Mouse (Mus musculus) cerebellum, adult 11 months (tissue): ENCODE measurements around the gene Dhrs7.
A peak's percentile ranks its signal among the peaks of the same experiment; 100 is the strongest.
"Not testable (repeated sequence)": the region's sequence is repeated elsewhere in the genome, so short reads cannot be mapped to it uniquely, and the experiment has no call there.

Experiments
- DNase-seq: peaks from one replicate; pipeline ENCODE4 v3.0.0; 2022

Gene Dhrs7

GRCm38 (mm10) chr12:72664735-72665337, at the start of gene Dhrs7:
Gene Dhrs7 (minus strand): TSS chr12:72664909.
- peak; percentile 77 for DNase-seq

- no peak for DNase-seq
Measured at GRCm38 (mm10) chr12:72709981-72710380, 45.3 kb upstream of the Dhrs7 start.

- DNase-seq: no peak
Measured at GRCm38 (mm10) chr12:72704068-72704467, 39.4 kb upstream of the Dhrs7 start.

GRCm38 (mm10) chr12:72700013-72700412, 35.3 kb upstream of the Dhrs7 start:
- no peak for DNase-seq

GRCm38 (mm10) chr12:72694901-72695463, 30.3 kb upstream of the Dhrs7 start:
- DNase-seq: no peak

- no peak for DNase-seq
Measured at GRCm38 (mm10) chr12:72694438-72694837, 29.7 kb upstream of the Dhrs7 start.

- peak; percentile 4 for DNase-seq
Measured at GRCm38 (mm10) chr12:72693895-72694294, 29.2 kb upstream of the Dhrs7 start.

- DNase-seq: not testable (repeated sequence)
Measured at GRCm38 (mm10) chr12:72688281-72688680, 23.6 kb upstream of the Dhrs7 start.

- DNase-seq: not testable (repeated sequence)
Measured at GRCm38 (mm10) chr12:72687741-72688140, 23.0 kb upstream of the Dhrs7 start.

GRCm38 (mm10) chr12:72686566-72686965, 21.9 kb upstream of the Dhrs7 start:
- DNase-seq: not testable (repeated sequence)

- DNase-seq: no peak
Measured at GRCm38 (mm10) chr12:72683612-72684011, 18.9 kb upstream of the Dhrs7 start.

GRCm38 (mm10) chr12:72682511-72683282, 18.0 kb upstream of the Dhrs7 start:
- no peak for DNase-seq

GRCm38 (mm10) chr12:72681919-72682318, 17.2 kb upstream of the Dhrs7 start:
- DNase-seq: no peak

- no peak for DNase-seq
Measured at GRCm38 (mm10) chr12:72679635-72680034, 14.9 kb upstream of the Dhrs7 start.

GRCm38 (mm10) chr12:72674820-72675219, 10.1 kb upstream of the Dhrs7 start:
- no peak for DNase-seq

- no peak for DNase-seq
Measured at GRCm38 (mm10) chr12:72674079-72674797, 9.5 kb upstream of the Dhrs7 start.

- DNase-seq: no peak
Measured at GRCm38 (mm10) chr12:72671516-72672135, 6.9 kb upstream of the Dhrs7 start.

GRCm38 (mm10) chr12:72670921-72671320, 6.2 kb upstream of the Dhrs7 start:
- no peak for DNase-seq

GRCm38 (mm10) chr12:72667868-72668469, 3.3 kb upstream of the Dhrs7 start:
- DNase-seq: no peak

GRCm38 (mm10) chr12:72666015-72666414, 1.3 kb upstream of the Dhrs7 start:
- DNase-seq: no peak

GRCm38 (mm10) chr12:72664020-72664734, 532 bp downstream of the Dhrs7 start:
- DNase-seq: peak; percentile 32

GRCm38 (mm10) chr12:72655775-72656174, 8.9 kb downstream of the Dhrs7 start:
- DNase-seq: no peak
